Mouse (Mus musculus) heart, embryonic 15.5 days (tissue): ENCODE results near the gene Drc1. TPM values are rescaled to one million over a fixed set of nuclear protein-coding genes. Genes with fewer than 3 reads are reported as not detected.

ENCODE experiments used
- polyA plus RNA-seq: library from polyadenylated mRNA; unstranded; fragments of >200 nt; fragmentation: Nextera tagmentation; extraction: Ambion mirVana; gene quantifications from 2 replicates; pipeline ENCODE4 v1.2.1, GENCODE M21; 2015

Gene Drc1
- polyA plus RNA-seq, 1 experiment from 2014 or later, result 0.84 TPM

Other genes starting within 250 kb of the Drc1 start
- 84.8 and 113 TPM in 2 replicates for gene Tyms, start 207.8 kb upstream of the Drc1 start, polyA plus RNA-seq
- 0.18 and 0.25 TPM in 2 replicates for gene Garem2, start 176.2 kb upstream of the Drc1 start, polyA plus RNA-seq
- gene 3110082J24Rik, start 175.3 kb upstream of the Drc1 start, polyA plus RNA-seq, result not detected in 2 replicates
- gene Hadha, start 126.2 kb upstream of the Drc1 start, polyA plus RNA-seq, result 261 and 298 TPM in 2 replicates
- gene Hadhb, start 126.1 kb upstream of the Drc1 start, polyA plus RNA-seq, result 361 and 426 TPM in 2 replicates
- gene Adgrf3, start 75.7 kb upstream of the Drc1 start, polyA plus RNA-seq, result 0.25 and 0.46 TPM in 2 replicates
- gene Selenoi, start 48.8 kb upstream of the Drc1 start, polyA plus RNA-seq, result 13.3 and 13.9 TPM in 2 replicates
- gene Otof, start 180.5 kb downstream of the Drc1 start, polyA plus RNA-seq, result 0.09 and 0.16 TPM in 2 replicates
- gene 1700001C02Rik, start 184.7 kb downstream of the Drc1 start, polyA plus RNA-seq, result 0.28 TPM in 1 of 2 replicates, not detected in the other